Mouse (Mus musculus) CH12.LX (cell line): ENCODE measurements around the gene Ism2.

ENCODE experiments used
- CTCF ChIP-seq, 2 experiments: IDR thresholded peaks in 1 of 2; conservative IDR thresholded peaks in 1 of 2; 2 replicates each; pipeline ENCODE4 v1.5.1; 2011 to 2012; ENCODE audit warnings: low read depth in 2 of 2, low read length in 2 of 2, improper control_type of control experiment in 1 of 2, inconsistent platforms in 1 of 2, mild to moderate bottlenecking in 1 of 2, moderate library complexity in 1 of 2
- E2F4 ChIP-seq: IDR thresholded peaks from 2 replicates; pipeline ENCODE4 v1.6.1; 2011; ENCODE audit warnings: low read depth, low read length, improper control_type of control experiment; ENCODE audit not compliant: insufficient replicate concordance
- HCFC1 ChIP-seq: IDR thresholded peaks from 2 replicates; pipeline ENCODE4 v1.6.1; 2012; ENCODE audit warnings: low read depth, mild to moderate bottlenecking, inconsistent platforms, low read length, improper control_type of control experiment
- IRF4 ChIP-seq: IDR thresholded peaks from 2 replicates; pipeline ENCODE4 v1.6.1; 2014; ENCODE audit warnings: low read depth, mild to moderate bottlenecking, inconsistent platforms, low read length, improper control_type of control experiment
- JUND ChIP-seq: conservative IDR thresholded peaks from 2 replicates; pipeline ENCODE4 v1.6.1; 2011; ENCODE audit warnings: low read depth, low read length, improper control_type of control experiment
- MAFK ChIP-seq: IDR thresholded peaks from 2 replicates; pipeline ENCODE4 v1.6.1; 2011; ENCODE audit warnings: low read length, improper control_type of control experiment; ENCODE audit not compliant: insufficient replicate concordance
- MEF2A ChIP-seq: IDR thresholded peaks from 2 replicates; pipeline ENCODE4 v1.6.1; 2014; ENCODE audit warnings: low read depth, mild to moderate bottlenecking, inconsistent platforms, low read length, improper control_type of control experiment, borderline replicate concordance
- NELFE ChIP-seq: IDR thresholded peaks from 2 replicates; pipeline ENCODE4 v1.6.1; 2011; ENCODE audit warnings: low read depth, low read length, improper control_type of control experiment
- POLR2A ChIP-seq: IDR thresholded peaks from 2 replicates; pipeline ENCODE4 v1.6.1; 2011; ENCODE audit warnings: low read depth, mild to moderate bottlenecking, improper control_type of control experiment, low read length
- POLR2AphosphoS2 ChIP-seq: IDR thresholded peaks from 2 replicates; pipeline ENCODE4 v1.6.1; 2011; ENCODE audit warnings: low read depth, low read length, improper control_type of control experiment
- RAD21 ChIP-seq: IDR thresholded peaks from 2 replicates; pipeline ENCODE4 v1.6.1; 2011; ENCODE audit warnings: low read depth, mild to moderate bottlenecking, low read length, improper control_type of control experiment, moderate library complexity
- SMC3 ChIP-seq: IDR thresholded peaks from 2 replicates; pipeline ENCODE4 v1.6.1; 2011; ENCODE audit warnings: low read depth, low read length, improper control_type of control experiment
- ZKSCAN1 ChIP-seq: IDR thresholded peaks from 2 replicates; pipeline ENCODE4 v1.6.1; 2012; ENCODE audit warnings: low read depth, inconsistent platforms, low read length, improper control_type of control experiment, borderline replicate concordance
- ZNF384 ChIP-seq: IDR thresholded peaks from 2 replicates; pipeline ENCODE4 v1.6.1; 2012; ENCODE audit warnings: low read depth, low read length, improper control_type of control experiment, inconsistent platforms

GRCm38 (mm10) chr12:87274853-87275831 is 24.4 kb downstream of the Ism2 start:
- TF ChIP-seq RAD21 (no peak), POLR2A (no peak; the same call in 1 of the 2 replicates), JUND (no peak), ZKSCAN1 (no peak), CTCF (conservative IDR thresholded peaks at IDR 0.05 in 1 of 2, IDR thresholded peaks at IDR 0.05 in 1 of 2; ENCODE audit: low read depth in 2 of 2, low read length in 2 of 2) (no peak), ZNF384 (no peak; the same call in none of the 2 replicates), SMC3 (no peak), E2F4 (no peak), HCFC1 (no peak), IRF4 (no peak), NELFE (no peak), MAFK (0 out of 2 replicates have a peak, but pooled peaks have one; percentile 5), MEF2A (no peak), POLR2AphosphoS2 (no peak)
